Comparison of ENCODE assay signal across 32 mouse cellular contexts in genomic region chr5:145161361-145161760, GRCm38 (mm10).
"Had no signal": no experiment of that assay in that cellular context is flagged by ENCODE, and none has a peak within 500 bp of the region (broad histone marks: within the 10 kb centered on the region; RNA-seq: fewer than 3 reads in every experiment).

No protein-coding gene starts in this region.

- DNase-seq: left cerebral cortex, postnatal 4 days; liver; liver, embryonic 13.5 days; liver, postnatal 0 days; lung, adult 18-20 months; lung, adult 2 months; lung, embryonic 14.5 days; lung, postnatal 10 days; lung, postnatal 14 days; lung, postnatal 36 days; lung, postnatal 4 days; midbrain, embryonic 14.5 days had no signal

- H3K4me3 ChIP-seq: limb, embryonic 10.5 days; limb, embryonic 12.5 days; limb, embryonic 13.5 days; limb, embryonic 15.5 days; liver, embryonic 12.5 days; liver, embryonic 13.5 days; liver, embryonic 15.5 days; lung, embryonic 15.5 days; megakaryocyte, embryonic 14.5 days; midbrain, embryonic 10.5 days; midbrain, embryonic 12.5 days; midbrain, embryonic 13.5 days; midbrain, embryonic 15.5 days; myocyte; neural tube, embryonic 12.5 days had no signal

- H3K4me2 ChIP-seq: limb, embryonic 12.5 days; limb, embryonic 13.5 days; limb, embryonic 15.5 days; liver, embryonic 11.5 days; liver, embryonic 12.5 days; liver, embryonic 13.5 days; liver, embryonic 15.5 days; lung, embryonic 14.5 days; lung, embryonic 15.5 days; midbrain, embryonic 11.5 days; midbrain, embryonic 12.5 days; midbrain, embryonic 13.5 days; midbrain, embryonic 15.5 days; neural tube, embryonic 12.5 days had no signal

- H3K9ac ChIP-seq: limb, embryonic 12.5 days; limb, embryonic 13.5 days; limb, embryonic 15.5 days; liver, embryonic 12.5 days; liver, embryonic 13.5 days; liver, embryonic 14.5 days; liver, embryonic 15.5 days; liver, postnatal 0 days; lung, embryonic 14.5 days; lung, embryonic 15.5 days; midbrain, embryonic 12.5 days; midbrain, embryonic 13.5 days; midbrain, embryonic 15.5 days; neural tube, embryonic 12.5 days had no signal

- H3K9me3 ChIP-seq: limb, embryonic 10.5 days; limb, embryonic 12.5 days; limb, embryonic 13.5 days; limb, embryonic 15.5 days; liver, embryonic 12.5 days; liver, embryonic 13.5 days; liver, embryonic 15.5 days; lung, embryonic 15.5 days; megakaryocyte, embryonic 14.5 days; midbrain, embryonic 10.5 days; midbrain, embryonic 12.5 days; midbrain, embryonic 13.5 days; midbrain, embryonic 15.5 days; neural tube, embryonic 12.5 days had no signal

- H3K27me3 ChIP-seq: limb, embryonic 12.5 days; limb, embryonic 13.5 days; limb, embryonic 15.5 days; liver, embryonic 12.5 days; liver, embryonic 13.5 days; liver, embryonic 15.5 days; lung, embryonic 15.5 days; megakaryocyte, embryonic 14.5 days; midbrain, embryonic 12.5 days; midbrain, embryonic 13.5 days; midbrain, embryonic 15.5 days; neural tube, embryonic 12.5 days had no signal

- ATAC-seq: liver, embryonic 12.5 days; liver, postnatal 0 days; lung, postnatal 0 days; midbrain, embryonic 13.5 days; midbrain, embryonic 15.5 days; midbrain, embryonic 16.5 days had no signal

- H3K27ac ChIP-seq: limb, embryonic 10.5 days; limb, embryonic 12.5 days; limb, embryonic 13.5 days; limb, embryonic 15.5 days; liver, embryonic 12.5 days; liver, embryonic 13.5 days; liver, embryonic 14.5 days; liver, embryonic 15.5 days; lung, embryonic 15.5 days; macrophage; midbrain, embryonic 10.5 days; midbrain, embryonic 12.5 days; midbrain, embryonic 13.5 days; midbrain, embryonic 15.5 days; neural tube, embryonic 12.5 days had no signal
